Mouse (Mus musculus) heart, embryonic 16.5 days (tissue): ENCODE results near the gene Slc25a10. TPM values are rescaled to one million over a fixed set of nuclear protein-coding genes. Genes with fewer than 3 reads are reported as not detected.

Experiments used
- ATAC-seq: fragments of 200-750 bp; cut with Nextera tagmentation; replicated peaks from 2 replicates; pipeline ENCODE4 v1.8.0; 2017; ENCODE audit warnings: moderate number of reproducible peaks; ENCODE audit not compliant: insufficient read depth, low FRiP score; ENCODE audit errors: extremely low read depth
- H3K27ac ChIP-seq: fragments of 300-500 bp; sonication (generic); 2 replicates; pipeline ENCODE4 v1.5.1; 2014; ENCODE audit warnings: mild to moderate bottlenecking, low read length, control low read depth, moderate library complexity
- H3K27me3 ChIP-seq: fragments of 300-500 bp; sonication (generic); 2 replicates; pipeline ENCODE4 v1.6.1; 2014; ENCODE audit warnings: low read length, mixed read lengths; ENCODE audit not compliant: control insufficient read depth, insufficient read depth
- H3K36me3 ChIP-seq: fragments of 300-500 bp; sonication (generic); 2 replicates; pipeline ENCODE4 v1.6.1; 2014; ENCODE audit not compliant: control insufficient read depth, insufficient read depth
- H3K4me1 ChIP-seq: fragments of 300-500 bp; sonication (generic); 2 replicates; pipeline ENCODE4 v1.6.1; 2014; ENCODE audit warnings: low read length, mixed read lengths; ENCODE audit not compliant: control insufficient read depth, insufficient read depth
- H3K4me2 ChIP-seq: fragments of 300-500 bp; sonication (generic); 2 replicates; pipeline ENCODE4 v1.6.1; 2014; ENCODE audit warnings: low read depth, mild to moderate bottlenecking, control low read depth, low read length
- H3K4me3 ChIP-seq: fragments of 300-500 bp; sonication (generic); 2 replicates; pipeline ENCODE4 v1.5.1; 2014; ENCODE audit warnings: mild to moderate bottlenecking, control low read depth, low read length
- H3K9ac ChIP-seq: fragments of 300-500 bp; sonication (generic); 2 replicates; pipeline ENCODE4 v1.6.1; 2014; ENCODE audit warnings: low read length, control low read depth
- H3K9me3 ChIP-seq: fragments of 300-500 bp; sonication (generic); replicated peaks from 2 replicates; pipeline ENCODE4 v1.6.1; 2016; ENCODE audit warnings: low read length; ENCODE audit not compliant: control insufficient read depth
- WGBS: fragments of 180-500 bp; shearing (Covaris S2); extraction: QIAGEN DNeasy Blood & Tissue Kit; methylation state at CpG from one replicate; pipeline ENCODE4 v1.1.7; 2014; 5-methylcytosine and 5-hydroxymethylcytosine counted together
- polyA plus RNA-seq: library from polyadenylated mRNA; unstranded; fragments of >200 nt; fragmentation: Nextera tagmentation; extraction: Ambion mirVana; gene quantifications from 2 replicates; pipeline ENCODE4 v1.2.1, GENCODE M21; 2015

Gene Slc25a10
- polyA plus RNA-seq, 1 experiment from 2014 or later, result 39.6 TPM

DNA sequence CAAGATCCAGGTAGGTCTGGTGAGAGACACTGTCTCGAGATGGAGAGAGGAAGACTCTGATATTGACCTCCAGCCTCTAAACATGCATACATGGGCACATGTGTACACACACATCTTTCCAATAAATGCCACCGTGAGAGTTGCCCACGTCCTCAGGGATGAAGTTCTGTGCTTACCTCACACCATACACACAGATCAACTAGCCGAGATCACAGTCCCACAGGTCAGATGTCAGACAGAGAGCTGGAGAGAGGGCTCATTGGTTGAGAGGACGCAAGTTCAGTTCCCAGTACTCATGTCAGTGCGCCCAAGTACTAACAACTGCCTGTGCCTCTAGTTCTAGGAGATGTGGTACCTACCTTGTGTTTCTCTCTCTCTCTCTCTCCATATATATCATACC lies 9.4 kb downstream of the Slc25a10 start:
- no peak for ATAC-seq
- no peak overlapping the region for H3K4me2 ChIP-seq
- peaks cover 13% of the 10 kb centered on the region; the same call in 1 of the 2 replicates for H3K36me3 ChIP-seq
- no peaks in the 10 kb centered on the region for H3K27me3 ChIP-seq
- no peak overlapping the region for H3K27ac ChIP-seq
- H3K9me3 ChIP-seq, result no peaks in the 10 kb centered on the region
- no peak overlapping the region for H3K4me3 ChIP-seq
- WGBS, result 55% methylated on average over 6 of the region's 6 CpGs
- no peak overlapping the region for H3K9ac ChIP-seq
- H3K4me1 ChIP-seq, result peaks cover 6% of the 10 kb centered on the region; the same call in 1 of the 2 replicates

DNA sequence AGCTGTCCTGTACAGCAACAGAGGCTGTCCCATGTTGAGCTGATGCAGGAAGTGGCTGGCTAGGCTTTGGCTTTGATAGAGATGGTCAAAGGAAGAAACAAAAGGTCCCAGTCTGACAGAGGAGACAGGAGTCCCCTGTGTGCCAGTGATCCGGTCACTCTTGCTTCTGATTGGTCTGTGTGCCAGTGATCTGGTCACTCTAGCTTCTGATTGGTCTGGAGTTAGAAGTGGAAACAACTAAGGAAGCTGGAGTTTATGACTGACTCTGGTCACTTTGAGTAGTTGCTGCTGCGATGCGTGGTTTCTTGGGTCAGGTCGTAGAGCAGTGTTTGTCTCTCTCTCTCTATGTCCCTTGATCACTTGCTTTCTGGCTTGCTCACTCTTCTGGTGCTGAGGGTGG lies 10.1 kb downstream of the Slc25a10 start:
- Histone ChIP-seq H3K4me2 (no peak overlapping the region), H3K4me1 (peaks cover 6% of the 10 kb centered on the region; the same call in 1 of the 2 replicates), H3K9me3 (no peaks in the 10 kb centered on the region), H3K27me3 (no peaks in the 10 kb centered on the region), H3K27ac (no peak overlapping the region), H3K9ac (no peak overlapping the region), H3K36me3 (peaks cover 13% of the 10 kb centered on the region; the same call in 1 of the 2 replicates), H3K4me3 (no peak overlapping the region)
- no peak for ATAC-seq
- WGBS, result 78% methylated on average over 4 of the region's 4 CpGs

DNA sequence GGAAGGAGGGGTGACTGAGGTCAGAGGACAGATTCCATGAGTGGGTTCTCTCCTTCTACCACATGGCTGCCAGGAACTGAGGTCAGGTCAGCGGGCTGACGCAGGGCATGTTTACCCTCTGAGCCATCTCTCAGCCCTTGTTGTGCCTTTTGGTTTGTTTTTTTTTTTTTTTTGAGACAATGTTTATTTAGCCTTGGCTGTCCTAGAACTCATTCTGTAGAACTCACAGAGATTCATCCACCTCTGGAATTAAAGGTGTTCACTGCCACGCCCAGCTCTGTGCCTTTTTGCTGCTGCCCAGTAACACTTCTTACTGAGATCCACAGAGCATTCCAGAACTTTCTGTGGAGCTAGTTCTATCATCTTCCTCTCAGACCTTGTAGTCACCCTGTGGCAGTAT lies 14.0 kb downstream of the Slc25a10 start:
- 81% methylated on average over 3 of the region's 3 CpGs for WGBS
- Histone ChIP-seq H3K27me3 (no peaks in the 10 kb centered on the region), H3K9ac (no peak overlapping the region), H3K9me3 (no peaks in the 10 kb centered on the region), H3K36me3 (no peaks in the 10 kb centered on the region), H3K4me1 (no peaks in the 10 kb centered on the region), H3K4me3 (no peak overlapping the region), H3K4me2 (no peak overlapping the region), H3K27ac (no peak overlapping the region)
- no peak for ATAC-seq

DNA sequence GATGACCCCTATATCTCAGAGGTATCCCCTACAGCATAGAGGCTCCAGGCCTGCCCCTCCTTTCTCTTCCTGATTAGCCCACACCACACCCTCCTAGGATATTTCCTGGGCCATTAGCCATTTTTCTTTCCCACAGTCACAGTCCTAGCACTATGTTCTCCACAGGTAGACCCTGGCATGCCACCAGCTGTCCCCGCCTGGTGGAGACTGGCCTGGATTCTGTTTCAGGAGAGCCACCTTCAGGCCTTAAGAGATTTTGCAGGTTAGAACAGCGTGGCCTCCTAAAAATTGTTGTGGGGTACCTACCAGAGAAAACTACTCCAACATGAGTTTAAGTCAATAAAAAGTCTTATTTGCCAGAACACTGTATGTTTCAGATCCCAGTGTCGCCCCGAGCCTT lies 15.3 kb downstream of the Slc25a10 start:
- Histone ChIP-seq H3K4me1 (no peaks in the 10 kb centered on the region), H3K4me2 (no peak overlapping the region), H3K27me3 (no peaks in the 10 kb centered on the region), H3K4me3 (no peak overlapping the region), H3K9ac (no peak overlapping the region), H3K27ac (no peak overlapping the region), H3K9me3 (no peaks in the 10 kb centered on the region), H3K36me3 (no peaks in the 10 kb centered on the region)
- 67% methylated on average over 4 of the region's 4 CpGs for WGBS
- 0 out of 2 replicates have a peak, but pooled peaks have one; percentile 46 for ATAC-seq

DNA sequence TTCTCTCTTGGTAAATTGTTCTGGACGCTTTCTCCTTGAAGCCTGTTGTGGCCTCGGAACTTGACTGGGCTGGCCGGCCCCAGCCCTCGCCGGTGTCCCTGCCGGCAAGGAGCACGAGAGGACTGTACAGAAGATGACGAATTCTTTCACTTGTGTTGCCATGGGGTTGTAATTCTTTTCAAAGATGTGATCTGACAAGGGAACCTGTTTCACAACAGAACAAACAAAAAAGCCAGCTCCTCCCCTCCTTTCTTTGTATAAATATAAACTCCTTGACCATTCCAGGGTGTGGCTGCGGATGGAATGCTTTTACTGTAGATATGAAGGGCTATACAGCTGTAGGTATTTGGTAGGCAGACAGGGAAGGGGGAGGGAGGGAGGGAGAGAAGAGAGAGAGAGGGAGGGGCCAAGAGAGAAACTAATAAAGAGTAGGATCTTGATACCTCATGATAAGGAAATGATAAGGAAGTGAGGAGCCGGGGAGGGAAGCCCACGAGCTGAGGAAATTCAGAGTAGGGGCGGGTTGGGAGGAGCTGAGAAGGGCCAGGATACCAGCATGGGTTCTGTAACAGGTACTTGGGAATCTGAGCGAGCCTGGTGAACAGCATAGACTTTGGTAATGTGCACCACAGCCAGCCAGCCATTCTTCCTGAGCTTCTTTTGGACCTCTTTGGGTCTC lies 16.1 kb downstream of the Slc25a10 start:
- ATAC-seq, result no peak
- H3K4me1 ChIP-seq, result no peaks in the 10 kb centered on the region
- 70% methylated on average over 13 of the region's 13 CpGs for WGBS
- H3K27ac ChIP-seq, result no peak overlapping the region
- no peak overlapping the region for H3K9ac ChIP-seq
- H3K4me3 ChIP-seq, result no peak overlapping the region
- no peaks in the 10 kb centered on the region for H3K9me3 ChIP-seq
- H3K27me3 ChIP-seq, result no peaks in the 10 kb centered on the region
- no peaks in the 10 kb centered on the region for H3K36me3 ChIP-seq
- no peak overlapping the region for H3K4me2 ChIP-seq

DNA sequence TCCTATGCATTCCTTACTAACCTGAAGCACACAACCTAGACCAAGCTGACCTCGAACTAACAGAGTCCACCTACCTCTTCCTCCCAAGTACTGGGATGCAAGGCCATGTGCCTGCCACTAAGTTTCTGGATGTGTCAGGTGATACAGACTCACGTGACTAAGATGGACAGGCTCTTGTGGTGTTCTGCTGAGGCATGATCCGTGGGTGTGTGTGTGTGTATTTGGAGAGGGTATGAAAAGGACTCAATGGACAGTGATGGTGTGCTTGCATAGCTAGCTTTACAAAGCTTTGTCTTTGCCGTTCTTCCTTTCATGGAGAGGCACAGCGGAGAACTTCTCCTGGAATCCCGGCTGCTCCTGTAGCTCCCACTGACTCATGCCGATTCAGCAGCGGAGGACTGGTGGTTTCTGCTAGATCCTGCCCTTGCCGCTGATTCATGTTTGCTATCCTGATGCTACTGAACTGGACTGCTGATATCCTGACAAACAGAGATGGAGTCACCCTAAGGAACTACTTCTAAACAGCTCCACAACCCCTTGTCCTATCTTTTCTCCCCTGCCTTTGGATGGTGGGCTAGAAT lies 16.7 kb downstream of the Slc25a10 start:
- no peak overlapping the region for H3K4me2 ChIP-seq
- whole genome bisulfite sequencing, result 73% methylated on average over 9 of the region's 9 CpGs
- no peaks in the 10 kb centered on the region for H3K27me3 ChIP-seq
- no peaks in the 10 kb centered on the region for H3K9me3 ChIP-seq
- H3K9ac ChIP-seq, result no peak overlapping the region
- no peaks in the 10 kb centered on the region for H3K4me1 ChIP-seq
- no peaks in the 10 kb centered on the region for H3K36me3 ChIP-seq
- no peak overlapping the region for H3K4me3 ChIP-seq
- no peak overlapping the region for H3K27ac ChIP-seq
- no peak for ATAC-seq

DNA sequence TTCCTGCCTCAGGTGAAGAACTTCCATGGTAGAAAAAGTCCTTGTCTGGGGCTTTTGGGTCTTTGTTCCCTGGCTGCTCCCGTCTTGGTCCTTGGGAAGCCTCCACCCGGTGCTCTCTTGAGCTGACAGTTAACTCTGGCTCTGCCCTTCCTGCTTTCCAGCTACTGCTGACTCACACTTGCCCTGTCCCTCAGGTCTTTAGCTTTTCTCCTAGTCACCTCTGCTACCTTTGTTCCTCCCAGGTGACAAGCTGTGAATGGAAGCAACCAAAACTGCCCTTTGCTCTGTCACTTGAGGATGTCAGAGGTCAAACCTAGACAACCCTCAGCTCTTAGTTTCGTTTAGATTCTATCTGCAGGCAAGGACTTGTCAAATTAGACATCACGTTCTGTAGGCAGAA lies 18.3 kb downstream of the Slc25a10 start:
- no peaks in the 10 kb centered on the region for H3K27me3 ChIP-seq
- no peak overlapping the region for H3K4me3 ChIP-seq
- H3K9me3 ChIP-seq, result no peaks in the 10 kb centered on the region
- no peak for ATAC-seq
- H3K9ac ChIP-seq, result no peak overlapping the region
- no peaks in the 10 kb centered on the region for H3K4me1 ChIP-seq
- H3K27ac ChIP-seq, result peak overlapping the region; percentile 62
- 30% methylated on average over 4 of the region's 4 CpGs for WGBS
- H3K36me3 ChIP-seq, result no peaks in the 10 kb centered on the region
- peak overlapping the region; percentile 65 for H3K4me2 ChIP-seq

DNA sequence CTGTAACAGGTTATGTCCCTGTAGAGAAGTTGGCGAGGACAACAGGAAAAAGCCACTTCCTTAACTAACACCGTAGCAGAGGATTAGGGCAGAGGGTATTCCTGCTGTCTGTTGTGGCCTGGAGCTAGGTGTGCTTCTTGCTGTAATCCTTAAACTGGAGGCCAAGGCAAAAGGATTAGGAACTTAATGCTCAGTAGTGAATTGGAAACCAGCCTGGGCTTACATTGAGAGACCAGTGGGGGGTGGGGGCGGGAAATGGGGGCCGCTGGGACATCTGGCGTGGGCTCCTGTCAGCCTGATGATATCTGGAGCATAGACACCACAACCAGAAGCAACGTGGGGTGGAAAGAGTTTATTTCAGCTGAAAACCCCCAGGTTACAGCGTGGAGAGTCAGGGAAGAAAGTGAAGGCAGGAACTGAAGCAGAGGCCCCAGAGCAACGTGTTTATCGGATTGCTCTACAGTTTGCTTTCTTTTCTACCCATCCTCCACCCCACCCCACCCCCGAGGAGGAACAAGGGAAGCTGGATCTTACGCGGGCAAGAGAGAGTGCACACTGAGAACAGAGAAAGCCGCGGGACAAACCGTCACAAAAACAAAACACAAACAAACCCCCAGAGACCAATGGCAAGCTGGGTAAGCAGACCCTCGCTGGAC lies 18.9 kb downstream of the Slc25a10 start:
- no peaks in the 10 kb centered on the region for H3K36me3 ChIP-seq
- H3K9ac ChIP-seq, result peak overlapping the region; percentile 57
- peak overlapping the region; percentile 65 for H3K4me2 ChIP-seq
- no peaks in the 10 kb centered on the region for H3K9me3 ChIP-seq
- no peaks in the 10 kb centered on the region for H3K27me3 ChIP-seq
- H3K4me1 ChIP-seq, result no peaks in the 10 kb centered on the region
- peak overlapping the region; percentile 62 for H3K27ac ChIP-seq
- peak overlapping the region; percentile 39 for H3K4me3 ChIP-seq
- no peak; the same call in 1 of the 2 replicates for ATAC-seq
- 9% methylated on average over 16 of the region's 16 CpGs for WGBS

DNA sequence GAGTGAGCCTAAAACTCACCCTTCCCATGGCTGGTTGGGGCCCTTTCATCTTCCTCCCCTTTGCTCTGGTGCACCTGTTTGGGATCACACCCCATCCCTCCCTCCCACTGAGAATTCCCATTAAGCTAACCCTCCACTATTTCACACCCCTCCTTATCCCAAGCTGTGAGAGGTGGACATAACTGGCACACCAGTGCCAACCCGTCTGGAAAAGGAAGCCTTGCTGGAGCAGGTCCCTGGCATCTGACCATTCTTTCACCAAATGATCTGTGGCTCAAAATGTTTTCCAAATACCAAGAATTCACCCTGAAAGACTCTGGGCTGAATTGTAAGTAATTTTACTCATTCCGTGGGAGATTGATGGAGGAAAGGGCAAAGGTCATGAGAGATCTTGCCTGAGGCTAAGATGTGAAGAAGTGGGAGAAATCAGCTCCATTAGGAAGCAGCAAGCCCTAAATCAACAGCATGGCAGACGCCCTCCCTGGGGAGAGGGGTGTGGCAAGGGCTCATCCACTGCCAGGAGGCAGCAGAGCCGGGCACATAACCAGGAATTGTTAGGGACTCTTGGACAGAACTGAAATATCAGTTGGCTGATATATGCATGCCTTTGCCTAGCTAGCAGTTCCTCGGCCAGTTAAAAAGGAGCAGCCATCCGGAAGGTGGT lies 21.3 kb downstream of the Slc25a10 start:
- no peaks in the 10 kb centered on the region for H3K9me3 ChIP-seq
- H3K27ac ChIP-seq, result no peak overlapping the region
- H3K27me3 ChIP-seq, result no peaks in the 10 kb centered on the region
- H3K4me2 ChIP-seq, result no peak overlapping the region
- H3K36me3 ChIP-seq, result no peaks in the 10 kb centered on the region
- no peak for ATAC-seq
- 49% methylated on average over 6 of the region's 6 CpGs for WGBS
- no peak overlapping the region for H3K9ac ChIP-seq
- H3K4me3 ChIP-seq, result no peak overlapping the region
- H3K4me1 ChIP-seq, result no peaks in the 10 kb centered on the region; the same call in 1 of the 2 replicates
